In genomic region chr13:29911141-29911540, GRCm38 (mm10) we compare ENCODE assay signal across 21 mouse cellular contexts. TPM values are rescaled to one million over a fixed set of nuclear protein-coding genes. Genes with fewer than 3 reads are reported as not detected.
DNase-seq lines count a peak whose midpoint lies in the region; ATAC-seq lines count a peak whose summit lies in the region.
"Had no signal": no experiment of that assay in that cellular context is flagged by ENCODE, and none has a peak within 500 bp of the region (broad histone marks: within the 10 kb centered on the region; RNA-seq: fewer than 3 reads in every experiment).

No protein-coding gene starts in this region.

- H3K9me3 ChIP-seq in forebrain, embryonic 11.5 days (ENCODE audit: control insufficient read depth, low read length): no peaks in the 10 kb centered on the region; the same call in 1 of the 2 replicates
- 0 out of 2 replicates have a peak, but pooled peaks cover 2% of the 10 kb centered on the region for H3K9me3 ChIP-seq in forebrain, embryonic 12.5 days
- H3K9me3 ChIP-seq in midbrain, embryonic 11.5 days (ENCODE audit: control insufficient read depth, low read length): peaks cover 1% of the 10 kb centered on the region; the same call in 1 of the 2 replicates
- 0 out of 2 replicates have a peak, but pooled peaks cover under 1% of the 10 kb centered on the region for H3K9me3 ChIP-seq in midbrain, embryonic 14.5 days (ENCODE audit: control insufficient read depth, low read length)
- H3K9me3 ChIP-seq: G1E had no signal

- DNase-seq in forebrain, embryonic 11.5 days (ENCODE audit: low spot score): peak; percentile 11
- DNase-seq in heart, adult 11 months: peak; percentile 61
- DNase-seq in heart, adult 8-10 months (ENCODE audit: low spot score): no peak
- peak; percentile 53 for DNase-seq in midbrain, embryonic 11.5 days (ENCODE audit: low spot score, missing footprints)
- no peak for DNase-seq in midbrain, embryonic 14.5 days
- DNase-seq: adrenal gland, adult 2 months; adrenal gland, adult 8-10 months; adrenal gland, postnatal 10 days; adrenal gland, postnatal 14 days; adrenal gland, postnatal 25 days; adrenal gland, postnatal 36 days; B cell, adult 2 months; cerebellum, adult 11 months; cerebellum, adult 11-12 months; cerebellum, adult 18-20 months had no signal

- H3K36me3 ChIP-seq in forebrain, embryonic 11.5 days (ENCODE audit: control insufficient read depth, insufficient read depth, low read length): peaks cover 42% of the 10 kb centered on the region
- peaks cover 88% of the 10 kb centered on the region for H3K36me3 ChIP-seq in forebrain, embryonic 12.5 days (replicated peaks)
- peaks cover 41% of the 10 kb centered on the region for H3K36me3 ChIP-seq in midbrain, embryonic 11.5 days (ENCODE audit: control insufficient read depth, insufficient read depth, low read length)
- H3K36me3 ChIP-seq in midbrain, embryonic 14.5 days (ENCODE audit: control insufficient read depth, insufficient read depth, low read length): peaks cover 57% of the 10 kb centered on the region

- H3K9ac ChIP-seq in forebrain, embryonic 11.5 days (ENCODE audit: low read length): no peak overlapping the region
- no peak overlapping the region for H3K9ac ChIP-seq in forebrain, embryonic 12.5 days
- no peak overlapping the region for H3K9ac ChIP-seq in midbrain, embryonic 11.5 days (ENCODE audit: low read length)
- no peak overlapping the region for H3K9ac ChIP-seq in midbrain, embryonic 14.5 days (replicated peaks; ENCODE audit: low read length)

- WGBS in forebrain, embryonic 11.5 days: 94% methylated on average over 3 of the region's 3 CpGs
- WGBS in forebrain, embryonic 12.5 days: 97% methylated on average over 3 of the region's 3 CpGs
- WGBS in midbrain, embryonic 11.5 days: 97% methylated on average over 3 of the region's 3 CpGs
- 96% methylated on average over 3 of the region's 3 CpGs for WGBS in midbrain, embryonic 14.5 days

- no peak overlapping the region for H3K4me3 ChIP-seq in forebrain, embryonic 11.5 days (ENCODE audit: low read depth, low read length)
- no peak overlapping the region for H3K4me3 ChIP-seq in forebrain, embryonic 12.5 days (replicated peaks)
- no peak overlapping the region for H3K4me3 ChIP-seq in midbrain, embryonic 11.5 days (ENCODE audit: low read depth, low read length)
- H3K4me3 ChIP-seq in midbrain, embryonic 14.5 days (replicated peaks; ENCODE audit: low read depth, low read length): no peak overlapping the region

- H3K27me3 ChIP-seq in forebrain, embryonic 11.5 days (ENCODE audit: control insufficient read depth, insufficient read depth, low read length): no peaks in the 10 kb centered on the region
- H3K27me3 ChIP-seq in forebrain, embryonic 12.5 days: no peaks in the 10 kb centered on the region
- H3K27me3 ChIP-seq in midbrain, embryonic 11.5 days (ENCODE audit: control insufficient read depth, insufficient read depth, low read length): no peaks in the 10 kb centered on the region
- H3K27me3 ChIP-seq in midbrain, embryonic 14.5 days (ENCODE audit: control insufficient read depth, insufficient read depth, low read length): no peaks in the 10 kb centered on the region
- H3K27me3 ChIP-seq: CH12.LX, Patski had no signal

- ATAC-seq in forebrain, embryonic 11.5 days (replicated peaks; ENCODE audit: low FRiP score): no peak
- ATAC-seq in forebrain, embryonic 12.5 days (ENCODE audit: low FRiP score): no peak
- no peak for ATAC-seq in midbrain, embryonic 11.5 days (ENCODE audit: low FRiP score)
- ATAC-seq in midbrain, embryonic 14.5 days (ENCODE audit: low FRiP score, low TSS enrichment): no peak
- ATAC-seq: activated CD4-positive, CD25-positive, alpha-beta regulatory T cell, adult 4 months; CD4-positive, CD25-positive, alpha-beta regulatory T cell, adult 4 months; Patski had no signal

- no peak overlapping the region for H3K27ac ChIP-seq in forebrain, embryonic 11.5 days (ENCODE audit: low read depth, low read length)
- no peak overlapping the region for H3K27ac ChIP-seq in forebrain, embryonic 12.5 days
- no peak overlapping the region for H3K27ac ChIP-seq in midbrain, embryonic 11.5 days (ENCODE audit: low read depth, low read length)
- H3K27ac ChIP-seq in midbrain, embryonic 14.5 days (replicated peaks; ENCODE audit: low read depth, low read length): no peak overlapping the region

- no peak overlapping the region for H3K4me2 ChIP-seq in forebrain, embryonic 11.5 days (ENCODE audit: low read depth, low read length, severe bottlenecking)
- H3K4me2 ChIP-seq in forebrain, embryonic 12.5 days: no peak overlapping the region
- no peak overlapping the region for H3K4me2 ChIP-seq in midbrain, embryonic 11.5 days
- H3K4me2 ChIP-seq in midbrain, embryonic 14.5 days (ENCODE audit: low read length): no peak overlapping the region

- no peaks in the 10 kb centered on the region for H3K4me1 ChIP-seq in forebrain, embryonic 11.5 days (replicated peaks; ENCODE audit: control insufficient read depth, insufficient read depth, low read length)
- H3K4me1 ChIP-seq in forebrain, embryonic 12.5 days: no peaks in the 10 kb centered on the region
- H3K4me1 ChIP-seq in midbrain, embryonic 11.5 days (ENCODE audit: control insufficient read depth, insufficient read depth, low read length): no peaks in the 10 kb centered on the region
- H3K4me1 ChIP-seq in midbrain, embryonic 14.5 days (ENCODE audit: control insufficient read depth, insufficient read depth, low read length): no peaks in the 10 kb centered on the region

RNA-seq across cellular contexts. Expression of gene Cdkal1, which starts 55.7 kb away (rescaled TPM):
- 37.5 and 38.9 TPM in 2 replicates for polyA plus RNA-seq in forebrain, embryonic 11.5 days (2014; fragmentation: Nextera tagmentation; extraction: Ambion mirVana)
- polyA plus RNA-seq in forebrain, embryonic 12.5 days (2016; fragmentation: Nextera tagmentation; extraction: Ambion mirVana): 33.9 and 37.2 TPM in 2 replicates
- 10 to 100 TPM; 27.5 to 31.3 (median 30.8) TPM for total RNA-seq in heart, adult 8-10 months (2022)
- 35.1 and 35.7 TPM in 2 replicates for polyA plus RNA-seq in midbrain, embryonic 11.5 days (2014; fragmentation: Nextera tagmentation; extraction: Ambion mirVana)
- 18.2 and 23.5 TPM in 2 replicates for polyA plus RNA-seq in midbrain, embryonic 14.5 days (2014; fragmentation: Nextera tagmentation; extraction: Ambion mirVana)

Comparison
In these comparisons a context has a peak if more than half of its experiments do, and no peak if none do; other contexts are left out.
1. DNase-seq: peak in forebrain, embryonic 11.5 days (single experiment), heart, adult 11 months (single experiment) and midbrain, embryonic 11.5 days (single experiment); none in heart, adult 8-10 months (single experiment) and midbrain, embryonic 14.5 days (single experiment).